Mouse (Mus musculus) megakaryocyte, adult 5-6 weeks (primary cell): ENCODE results near the gene Pbx4. TPM values are rescaled to one million over a fixed set of nuclear protein-coding genes. Genes with fewer than 3 reads are reported as not detected.

Experiments
- ATAC-seq: 2 replicates; pipeline ENCODE4 v1.8.0; 2016; ENCODE audit warnings: mild to moderate bottlenecking, inconsistent platforms; ENCODE audit not compliant: poor library complexity, severe bottlenecking
- total RNA-seq, 2 experiments: library from RNA; stranded (forward) in 1 of 2; stranded (reverse) in 1 of 2; fragments of 153-499, 151-499 nt in 1 of 2; fragments of 221-1000, 200-1000 nt in 1 of 2; gene quantifications; 2 replicates each; pipeline versions ENCODE4 v1.2.3 to v1.2.4; 2015 to 2017

Gene Pbx4
- total RNA-seq, 2 experiments from 2014 or later, result 1.3 to 1.9 TPM

- ATAC-seq, result peak; percentile 81
These were observed 23.4 kb upstream of the Pbx4 start for GRCm38 (mm10) chr8:69808864-69809403.

- ATAC-seq, result no peak
These were observed 22.5 kb upstream of the Pbx4 start for GRCm38 (mm10) chr8:69809820-69810219.

GRCm38 (mm10) chr8:69814881-69815280 lies 17.4 kb upstream of the Pbx4 start:
- ATAC-seq, result no peak

GRCm38 (mm10) chr8:69815396-69815795 lies 16.9 kb upstream of the Pbx4 start:
- no peak for ATAC-seq

- ATAC-seq, result no peak
These were observed 11.8 kb upstream of the Pbx4 start for GRCm38 (mm10) chr8:69820466-69820865.

GRCm38 (mm10) chr8:69821971-69822385 lies 10.3 kb upstream of the Pbx4 start:
- no peak for ATAC-seq

- peak; percentile 55 for ATAC-seq
These were observed 9.7 kb upstream of the Pbx4 start, which contains the start of gene Lpar2 for GRCm38 (mm10) chr8:69822386-69823191. Gene Lpar2 (plus strand): TSS chr8:69822429.

GRCm38 (mm10) chr8:69826371-69826770 lies 5.9 kb upstream of the Pbx4 start:
- ATAC-seq, result no peak

GRCm38 (mm10) chr8:69837057-69837682 lies 4.9 kb downstream of the Pbx4 start:
- ATAC-seq, result no peak

GRCm38 (mm10) chr8:69847167-69848065 lies 15.1 kb downstream of the Pbx4 start:
- ATAC-seq, result no peak

GRCm38 (mm10) chr8:69848951-69849350 lies 16.7 kb downstream of the Pbx4 start:
- ATAC-seq, result no peak

- ATAC-seq, result peak; percentile 71
These were observed 17.6 kb downstream of the Pbx4 start for GRCm38 (mm10) chr8:69849899-69850298.

- no peak for ATAC-seq
These were observed 18.7 kb downstream of the Pbx4 start for GRCm38 (mm10) chr8:69850926-69851506.

- no peak for ATAC-seq
These were observed 21.6 kb downstream of the Pbx4 start for GRCm38 (mm10) chr8:69853869-69854268.

- no peak for ATAC-seq
These were observed 28.5 kb downstream of the Pbx4 start for GRCm38 (mm10) chr8:69860807-69861206.

- ATAC-seq, result peak; percentile 71
These were observed 29.0 kb downstream of the Pbx4 start for GRCm38 (mm10) chr8:69861251-69861650.

GRCm38 (mm10) chr8:69863387-69864020 lies 31.2 kb downstream of the Pbx4 start:
- no peak for ATAC-seq

GRCm38 (mm10) chr8:69864180-69864579 lies 31.9 kb downstream of the Pbx4 start:
- ATAC-seq, result no peak

GRCm38 (mm10) chr8:69867696-69868326 lies 35.5 kb downstream of the Pbx4 start:
- no peak for ATAC-seq
